Mouse (Mus musculus): Measurements from ENCODE around the gene Krt12. TPM values are rescaled to one million over a fixed set of nuclear protein-coding genes. Genes with fewer than 3 reads are reported as not detected.

Gene Krt12
- total RNA-seq, 2 experiments from 2014 or later = not detected

DNA sequence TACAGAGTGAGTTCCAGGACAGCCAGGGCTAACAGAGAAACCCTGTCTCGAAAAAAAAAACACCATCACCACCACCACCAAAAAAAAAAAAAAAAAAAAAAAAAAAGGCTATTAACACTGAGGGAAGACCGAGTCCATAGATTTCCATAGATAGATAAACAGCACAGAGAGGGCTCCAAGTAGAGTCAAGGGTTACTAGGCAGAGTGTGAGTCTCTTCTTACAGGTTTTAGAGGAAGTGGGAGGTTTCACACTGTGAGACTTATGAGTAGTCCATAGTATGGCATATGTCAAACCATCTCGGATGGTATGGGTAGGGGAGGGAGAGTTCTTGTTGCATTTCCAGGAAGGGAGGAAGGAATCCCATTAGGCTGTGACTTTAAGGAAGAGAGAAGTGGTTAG is 24.0 kb downstream of the Krt12 start:
- no peak for DNase-seq

DNA sequence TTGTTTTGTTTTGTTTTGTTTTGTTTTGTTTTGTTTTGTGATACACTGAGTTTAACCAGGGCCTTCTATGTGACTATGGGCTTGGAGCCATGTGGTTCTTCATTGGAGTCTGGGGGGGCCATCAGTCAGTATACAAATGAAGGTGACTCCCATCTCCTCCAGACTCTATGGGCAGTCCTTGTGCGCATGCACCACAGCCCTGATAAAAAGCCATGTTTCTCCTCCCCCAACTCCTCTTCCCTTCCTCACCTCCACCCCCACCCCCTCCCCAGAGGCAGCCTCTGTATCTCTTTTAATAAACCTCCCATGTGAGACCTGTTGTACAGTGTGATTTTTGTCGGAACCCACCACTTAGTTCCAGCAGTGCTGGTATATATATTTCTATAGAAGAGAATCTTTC is 25.4 kb downstream of the Krt12 start:
- DNase-seq = no peak

DNA sequence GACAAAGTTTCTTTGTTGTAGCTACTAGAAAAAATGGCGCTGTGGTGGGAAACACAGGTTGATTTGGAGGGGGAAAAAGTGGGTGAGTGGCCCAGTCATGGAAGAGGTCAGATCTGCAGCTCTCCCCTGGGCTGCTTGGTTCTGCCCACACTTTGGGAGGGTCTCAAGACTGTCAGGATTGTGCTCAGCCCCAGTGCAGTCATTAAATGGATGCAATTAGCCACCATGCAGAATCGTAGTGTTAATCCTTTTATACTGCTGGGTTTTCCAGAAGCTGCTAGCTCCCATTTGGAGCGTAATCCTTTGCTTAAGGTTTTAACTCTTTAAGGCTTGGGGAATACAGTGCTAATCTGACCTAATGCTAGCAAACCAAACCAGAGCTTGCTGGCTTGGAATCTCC is 26.0 kb downstream of the Krt12 start:
- DNase-seq = no peak

DNA sequence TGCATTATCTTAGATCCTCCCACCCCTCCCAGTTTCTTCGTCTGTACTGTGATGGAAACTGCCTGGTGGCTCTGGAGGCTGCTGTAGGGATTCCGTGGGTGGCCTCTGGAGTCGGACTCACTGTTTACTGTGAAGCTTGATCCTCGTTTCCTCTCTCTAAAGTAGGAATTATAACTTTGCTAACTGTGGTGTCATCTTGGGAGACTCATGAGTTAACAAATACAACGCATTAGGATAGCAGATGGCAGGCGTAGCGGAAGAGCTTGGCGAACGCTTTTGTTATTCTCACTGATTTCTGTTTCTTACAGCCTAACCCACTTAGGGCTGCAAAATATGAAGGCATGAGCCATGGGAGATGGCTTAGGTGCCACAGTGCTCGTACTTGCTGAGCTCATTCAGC is 29.6 kb downstream of the Krt12 start:
- DNase-seq = no peak

DNA sequence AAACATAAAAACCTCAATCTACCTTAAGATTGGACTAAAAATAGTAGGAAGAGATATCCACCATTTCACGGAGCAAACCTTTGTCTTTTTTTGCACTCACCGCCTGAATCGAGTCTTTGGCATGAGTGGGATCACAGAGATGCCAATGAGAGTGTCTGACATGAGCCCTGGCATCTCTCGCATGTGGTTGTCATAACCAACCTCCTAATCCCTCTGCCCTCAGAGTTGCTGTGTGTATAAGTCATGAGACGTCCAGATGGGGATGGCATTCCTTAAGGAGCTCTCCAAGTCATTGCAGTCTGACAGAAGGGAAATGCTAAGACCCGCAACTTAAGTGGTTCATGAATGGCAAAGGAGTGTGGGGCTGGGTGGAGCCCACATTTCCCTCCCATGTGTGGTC is 30.7 kb downstream of the Krt12 start:
- DNase-seq = no peak

DNA sequence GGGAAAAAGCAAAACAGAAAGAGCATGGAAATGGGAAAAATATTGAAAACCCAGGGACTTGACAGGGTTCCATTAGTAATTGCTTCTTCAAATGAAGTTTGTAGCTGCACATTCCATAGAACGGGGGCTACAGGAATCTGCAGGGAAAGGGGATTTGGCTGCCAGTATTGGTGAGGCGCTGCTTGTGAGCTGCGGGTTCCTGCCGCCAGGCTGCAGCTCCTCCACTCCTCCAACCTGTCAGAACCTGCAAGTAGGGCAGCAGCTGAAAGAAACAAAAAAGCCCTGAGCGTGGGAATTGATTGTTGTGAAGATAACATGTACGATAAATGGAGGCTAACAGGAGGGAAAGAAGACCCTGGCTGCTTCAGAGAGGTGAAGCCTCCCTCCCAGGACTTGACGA is 31.2 kb downstream of the Krt12 start:
- DNase-seq = no peak

DNA sequence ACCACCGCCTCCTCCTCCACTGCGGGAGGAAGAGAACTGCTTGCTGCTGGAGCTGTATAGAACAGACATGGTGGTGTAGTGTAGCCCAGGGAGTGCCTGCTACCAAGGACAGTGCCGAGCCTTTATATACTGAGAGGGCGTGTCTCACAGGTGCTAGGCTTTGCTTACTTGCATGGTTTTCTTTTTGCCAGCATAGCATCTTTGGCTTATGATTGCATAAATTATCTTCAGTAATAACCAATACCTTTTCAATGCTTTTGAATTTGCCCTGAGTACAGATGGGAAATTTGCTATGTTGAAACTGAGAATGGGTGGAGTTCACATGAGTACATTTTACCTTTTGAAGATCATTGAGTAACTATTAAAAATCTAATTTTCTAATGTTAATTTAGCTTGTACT is 32.8 kb downstream of the Krt12 start, which contains the start of gene Krt10:
Krt10 (minus strand) TSS at position 101 of the 400 bp plus-strand sequence.
- DNase-seq = no peak

DNA sequence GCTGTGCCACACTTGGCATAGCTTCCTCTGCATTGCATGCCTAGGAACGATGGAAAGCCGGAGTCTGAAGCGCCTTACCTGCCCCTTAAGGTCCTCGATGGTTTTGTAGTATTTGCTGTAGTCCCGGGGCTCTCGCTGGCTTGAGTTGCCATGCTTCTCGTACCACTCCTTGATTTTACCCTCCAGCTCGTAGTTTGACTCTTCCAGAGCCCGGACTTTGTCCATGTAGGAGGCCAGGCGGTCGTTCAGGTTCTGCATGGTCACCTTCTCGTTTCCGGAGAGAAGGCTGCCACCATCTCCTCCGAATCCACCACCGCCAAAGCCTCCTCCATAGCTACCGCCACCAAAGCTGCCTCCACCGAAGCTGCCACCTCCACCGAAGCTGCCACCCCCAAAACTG is 33.4 kb downstream of the Krt12 start:
- DNase-seq = no peak

DNA sequence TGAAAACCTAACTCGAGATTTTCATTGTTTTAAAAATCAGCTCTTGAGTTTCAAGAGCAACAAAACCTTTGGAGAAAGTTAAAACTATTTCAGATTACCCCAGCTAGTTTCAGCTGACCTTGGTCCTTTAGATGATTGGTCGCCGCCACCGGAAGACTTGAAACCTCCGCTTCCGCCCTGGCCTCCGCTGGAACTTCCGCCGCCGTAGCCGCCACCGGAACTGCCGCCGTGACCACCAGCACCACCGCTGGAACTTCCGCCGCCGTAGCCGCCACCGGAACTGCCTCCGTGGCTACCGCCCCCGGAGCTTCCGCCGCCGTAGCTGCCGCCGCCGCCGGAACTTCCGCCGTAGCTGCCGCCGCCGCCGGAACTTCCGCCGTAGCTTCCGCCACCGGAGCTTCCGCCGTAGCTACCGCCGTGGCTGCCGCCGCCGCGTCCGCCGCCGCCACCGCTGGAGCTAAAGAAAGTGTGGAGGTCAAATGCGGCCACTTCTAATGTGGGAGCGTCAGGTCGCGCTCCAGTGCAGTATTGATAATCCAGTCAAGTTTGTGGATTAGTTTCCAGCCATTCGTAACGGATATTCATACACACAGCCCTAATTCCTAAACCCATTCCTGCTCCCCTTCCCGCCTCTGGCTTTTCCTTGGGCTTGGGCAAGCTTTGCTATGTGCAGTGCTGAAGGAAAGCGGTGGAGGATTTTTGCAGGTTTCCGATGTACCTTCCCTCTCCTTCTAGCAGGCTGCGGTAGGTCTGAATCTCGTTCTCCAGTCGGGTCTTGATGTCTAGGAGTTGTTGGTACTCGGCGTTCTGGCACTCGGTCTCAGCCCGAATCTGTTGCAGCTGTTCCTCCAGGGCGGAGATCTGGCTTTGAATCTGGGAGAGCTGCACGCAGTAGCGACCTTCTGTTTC is 36.0 kb downstream of the Krt12 start:
- DNase-seq = peak; percentile 90 to 95

DNA sequence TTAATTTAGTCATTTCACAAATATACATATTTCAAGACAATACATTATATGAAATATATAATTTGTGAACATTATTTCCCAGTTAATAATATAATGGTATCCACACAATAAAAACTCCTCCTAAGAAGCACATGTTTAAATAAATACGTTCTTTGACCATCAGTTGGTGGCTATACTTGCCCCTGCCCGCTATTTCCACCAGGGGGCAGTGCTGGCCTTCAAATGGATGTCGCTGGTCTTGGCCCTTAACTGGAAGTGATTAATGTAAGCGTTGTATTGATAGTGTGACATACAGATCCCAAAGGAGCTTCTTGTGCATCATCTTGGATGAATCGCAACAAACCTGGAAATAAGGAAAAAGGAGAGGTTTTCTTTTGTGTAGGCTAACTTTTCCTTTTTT is 42.5 kb downstream of the Krt12 start:
- DNase-seq = peak; percentile 61 to 87

DNA sequence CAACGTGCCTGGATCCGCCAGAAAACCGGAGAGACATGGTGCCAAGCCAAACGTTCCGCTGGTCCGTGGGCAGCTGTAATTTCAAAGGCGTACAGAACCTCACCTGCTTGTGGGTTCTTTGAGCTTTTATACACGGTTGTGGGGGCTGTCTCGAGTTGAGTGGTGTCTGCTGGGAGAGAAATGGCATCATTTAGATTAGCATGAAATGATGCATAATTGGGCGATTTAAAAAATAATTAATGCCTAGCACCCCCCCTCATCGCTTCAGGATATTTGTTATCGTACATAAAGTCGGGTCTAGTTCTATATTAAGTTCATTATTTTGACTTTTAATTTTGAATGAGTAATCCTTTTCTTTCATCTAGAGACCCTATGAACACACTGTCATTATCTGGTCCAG is 47.3 kb downstream of the Krt12 start, which contains the start of gene Krt28:
Krt28 (minus strand) TSS at position 101 of the 400 bp plus-strand sequence.
- no peak for DNase-seq

DNA sequence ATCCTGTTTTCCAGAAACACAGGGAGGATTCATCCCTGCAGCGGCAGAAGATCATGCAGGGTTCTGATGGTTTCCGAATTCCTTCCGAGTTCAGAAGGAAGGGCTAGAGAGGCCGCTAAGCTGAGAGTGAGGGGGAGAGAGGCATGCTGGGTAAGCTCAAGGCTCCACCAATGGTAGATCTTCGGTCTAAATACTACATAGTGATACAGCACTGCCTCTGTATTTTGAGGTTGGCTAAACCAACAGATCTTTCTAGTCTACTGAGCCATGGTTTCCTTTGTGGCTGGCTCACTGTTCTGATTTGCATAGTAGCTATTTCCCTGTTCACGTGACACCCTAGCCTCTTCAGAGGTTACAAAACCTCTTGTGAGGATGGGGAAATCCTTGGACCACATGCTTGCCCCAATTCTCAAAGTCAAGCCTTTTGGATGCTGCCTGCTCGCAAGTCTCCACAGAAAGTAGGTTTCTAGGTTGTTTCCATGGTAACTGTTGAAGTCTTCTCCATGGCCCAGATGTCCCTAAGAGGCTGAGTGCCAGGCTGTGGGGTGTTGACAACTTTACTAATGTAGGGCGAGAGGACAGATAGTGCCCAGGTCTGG is 52.1 kb downstream of the Krt12 start:
- DNase-seq = no peak

DNA sequence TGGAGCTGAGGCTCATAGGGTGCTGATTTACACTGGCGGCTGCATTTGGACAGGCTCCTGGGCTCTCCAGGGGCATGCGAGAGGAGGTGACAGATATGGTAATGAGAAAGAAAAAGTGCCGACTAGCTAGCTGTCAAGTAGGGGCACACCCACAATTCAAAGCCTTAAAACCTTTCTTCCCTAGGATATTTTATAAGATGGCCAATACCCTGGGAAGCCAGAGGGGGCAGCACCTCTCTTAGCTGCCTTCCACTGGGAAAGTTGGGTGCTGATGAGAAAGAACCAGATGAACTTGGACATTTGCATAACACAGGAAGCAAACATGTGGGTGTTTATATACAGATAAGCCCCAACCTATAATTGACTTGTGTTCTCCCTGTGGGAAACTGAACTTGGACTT is 52.8 kb downstream of the Krt12 start:
- DNase-seq = no peak

DNA sequence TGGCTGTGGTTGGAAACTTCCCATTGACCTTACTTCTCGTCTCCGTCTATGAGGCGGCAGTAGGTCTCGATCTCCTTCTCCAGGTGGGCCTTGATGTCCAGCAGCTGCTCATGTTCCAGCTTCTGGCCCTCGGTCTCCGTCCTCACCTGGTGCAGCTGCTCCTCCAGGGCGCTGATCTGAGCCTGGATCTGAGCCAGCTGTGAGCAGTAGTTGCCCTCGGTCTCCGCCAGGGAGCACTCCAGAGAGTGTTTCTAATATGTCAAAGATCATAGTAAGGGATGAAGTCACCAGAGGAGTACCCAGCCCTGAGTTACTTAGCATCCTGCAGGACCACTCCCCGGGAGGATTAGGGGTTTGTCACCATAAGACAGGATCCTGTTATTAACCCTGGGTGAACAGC is 55.3 kb downstream of the Krt12 start:
- no peak for DNase-seq

Other genes with a start within 250 kb of the Krt12 start
- 10 to 100 TPM; 42.0 to 46.3 TPM for gene Smarce1, start 191.2 kb downstream of the Krt12 start, total RNA-seq (2021)
- gene Krt222, start 178.2 kb downstream of the Krt12 start, total RNA-seq (2021) = 10 to 100 TPM; 27.8 to 33.0 TPM
- gene Krt24, start 137.0 kb downstream of the Krt12 start, total RNA-seq (2021) = not detected
- gene Krt25, start 99.3 kb downstream of the Krt12 start, total RNA-seq (2021) = not detected
- not detected for gene Krt26, start 84.3 kb downstream of the Krt12 start, total RNA-seq (2021)
- not detected for gene Krt27, start 71.2 kb downstream of the Krt12 start, total RNA-seq (2021)
- gene Krt28, start 47.4 kb downstream of the Krt12 start, total RNA-seq (2021) = not detected
- 1 to 10 TPM; 4.1 to 5.1 TPM for gene Krt10, start 32.9 kb downstream of the Krt12 start, total RNA-seq (2021)
- gene Krt20, start 15.9 kb upstream of the Krt12 start, total RNA-seq (2021) = not detected
- gene Krt23, start 70.9 kb upstream of the Krt12 start, total RNA-seq (2021) = under 1 TPM in 1 of 2 experiments, not detected in 1; 0.31 TPM
- not detected for gene Krt39, start 99.1 kb upstream of the Krt12 start, total RNA-seq (2021)
- gene Krt40, start 120.9 kb upstream of the Krt12 start, total RNA-seq (2021) = not detected
- gene Krtap3-3, start 128.6 kb upstream of the Krt12 start, total RNA-seq (2021) = not detected
- not detected for gene Krtap3-2, start 134.6 kb upstream of the Krt12 start, total RNA-seq (2021)
- not detected for gene Gm11939, start 137.2 kb upstream of the Krt12 start, total RNA-seq (2021)
- gene Krtap3-1, start 144.4 kb upstream of the Krt12 start, total RNA-seq (2021) = not detected
- not detected for gene Krtap1-5, start 158.8 kb upstream of the Krt12 start, total RNA-seq (2021)
- not detected for gene Krtap1-4, start 161.4 kb upstream of the Krt12 start, total RNA-seq (2021)
- not detected for gene Krtap1-3, start 169.1 kb upstream of the Krt12 start, total RNA-seq (2021)
- not detected for gene Krtap9-3, start 175.8 kb upstream of the Krt12 start, total RNA-seq (2021)
- not detected for gene Gm11938, start 181.0 kb upstream of the Krt12 start, total RNA-seq (2021)
- not detected for gene Gm11937, start 187.9 kb upstream of the Krt12 start, total RNA-seq (2021)
- gene Krtap2-4, start 192.6 kb upstream of the Krt12 start, total RNA-seq (2021) = not detected
- not detected for gene Gm11562, start 198.2 kb upstream of the Krt12 start, total RNA-seq (2021)
- gene Krtap4-1, start 206.0 kb upstream of the Krt12 start, total RNA-seq (2021) = not detected
- gene Krtap4-2, start 212.8 kb upstream of the Krt12 start, total RNA-seq (2021) = not detected
- gene Krtap4-7, start 221.8 kb upstream of the Krt12 start, total RNA-seq (2021) = not detected
- not detected for gene Gm11555, start 228.0 kb upstream of the Krt12 start, total RNA-seq (2021)
- gene Gm11563, start 236.7 kb upstream of the Krt12 start, total RNA-seq (2021) = not detected
- not detected for gene Krtap4-6, start 243.7 kb upstream of the Krt12 start, total RNA-seq (2021)